Mouse (Mus musculus) retina, postnatal 1 day (tissue): Measurements from ENCODE around the gene Pik3r6.

ENCODE experiments used
- DNase-seq: peaks from one replicate; pipeline ENCODE4 v3.0.0-alpha.2; 2012

Pik3r6 gene

GRCm38 (mm10) chr11:68536465-68536864 is 33.6 kb downstream of the Pik3r6 start:
- DNase-seq, result peak; percentile 64

- DNase-seq, result no peak
Observed at GRCm38 (mm10) chr11:68539621-68540020, 36.8 kb downstream of the Pik3r6 start.

GRCm38 (mm10) chr11:68544554-68544953 is 41.7 kb downstream of the Pik3r6 start:
- peak; percentile 40 for DNase-seq

GRCm38 (mm10) chr11:68545172-68545571 is 42.4 kb downstream of the Pik3r6 start:
- no peak for DNase-seq

- no peak for DNase-seq
Observed at GRCm38 (mm10) chr11:68545682-68546222, 42.9 kb downstream of the Pik3r6 start.

GRCm38 (mm10) chr11:68547484-68547883 is 44.7 kb downstream of the Pik3r6 start:
- DNase-seq, result no peak

- no peak for DNase-seq
Observed at GRCm38 (mm10) chr11:68549597-68549996, 46.8 kb downstream of the Pik3r6 start.

- DNase-seq, result no peak
Observed at GRCm38 (mm10) chr11:68550358-68550757, 47.5 kb downstream of the Pik3r6 start.

GRCm38 (mm10) chr11:68553981-68554471 is 51.2 kb downstream of the Pik3r6 start:
- peak; percentile 35 for DNase-seq

- no peak for DNase-seq
Observed at GRCm38 (mm10) chr11:68555918-68556584, 53.2 kb downstream of the Pik3r6 start, which contains the start of gene Mfsd6l. TSS of gene Mfsd6l (plus strand) at chr11:68556186.

- DNase-seq, result no peak
Observed at GRCm38 (mm10) chr11:68559546-68559945, 56.7 kb downstream of the Pik3r6 start.

- DNase-seq, result no peak
Observed at GRCm38 (mm10) chr11:68561957-68562950, 59.4 kb downstream of the Pik3r6 start.

GRCm38 (mm10) chr11:68564356-68565031 is 61.7 kb downstream of the Pik3r6 start:
- no peak for DNase-seq

GRCm38 (mm10) chr11:68565032-68565429 is 62.2 kb downstream of the Pik3r6 start:
- DNase-seq, result no peak

- DNase-seq, result peak; percentile 90
Observed at GRCm38 (mm10) chr11:68566447-68567059, 63.7 kb downstream of the Pik3r6 start.

GRCm38 (mm10) chr11:68570861-68571260 is 68.0 kb downstream of the Pik3r6 start:
- no peak for DNase-seq

- no peak for DNase-seq
Observed at GRCm38 (mm10) chr11:68577076-68577475, 74.3 kb downstream of the Pik3r6 start.

GRCm38 (mm10) chr11:68579462-68579881 is 76.7 kb downstream of the Pik3r6 start:
- DNase-seq, result peak; percentile 29

GRCm38 (mm10) chr11:68580566-68580965 is 77.7 kb downstream of the Pik3r6 start:
- DNase-seq, result no peak

- peak; percentile 58 for DNase-seq
Observed at GRCm38 (mm10) chr11:68583225-68583624, 80.4 kb downstream of the Pik3r6 start.

- DNase-seq, result no peak
Observed at GRCm38 (mm10) chr11:68583906-68584480, 81.2 kb downstream of the Pik3r6 start.

- DNase-seq, result peak; percentile 34
Observed at GRCm38 (mm10) chr11:68585890-68586289, 83.1 kb downstream of the Pik3r6 start.
